ENCODE assay signal across 7 mouse cellular contexts in genomic region chr4:134497986-134498731, GRCm38 (mm10). TPM values are rescaled to one million over a fixed set of nuclear protein-coding genes. Genes with fewer than 3 reads are reported as not detected.
DNase-seq lines count a peak whose midpoint lies in the region; ATAC-seq and TF ChIP-seq lines count a peak whose summit lies in the region.

No protein-coding gene starts in this region.

- no peak overlapping the region for H3K9ac ChIP-seq in kidney, embryonic 16.5 days (replicated peaks; ENCODE audit: low read length)
- H3K9ac ChIP-seq in embryonic facial prominence, embryonic 13.5 days = no peak overlapping the region

- intact Hi-C loops in left cerebral cortex, postnatal 10 days (cut with DNase I) = no loop called here

- H3K4me1 ChIP-seq in kidney, adult 2 months (ENCODE audit: control insufficient read depth, insufficient read depth, low read length) = peaks cover 23% of the 10 kb centered on the region
- peaks cover 30% of the 10 kb centered on the region for H3K4me1 ChIP-seq in kidney, embryonic 16.5 days (ENCODE audit: insufficient read depth, low read length)
- H3K4me1 ChIP-seq in embryonic facial prominence, embryonic 13.5 days = peaks cover 31% of the 10 kb centered on the region

- no peak for TF ChIP-seq CTCF in kidney, adult 2 months (conservative IDR thresholded peaks at IDR 0.05; ENCODE audit: insufficient read depth, insufficient read length, low read depth, low read length)

- H3K4me3 ChIP-seq in kidney, adult 2 months (ENCODE audit: insufficient read depth, low read depth, low read length) = 0 out of 2 replicates have a peak overlapping the region, but pooled peaks have one; percentile 81
- no peak overlapping the region for H3K4me3 ChIP-seq in kidney, embryonic 16.5 days (ENCODE audit: low read length)
- H3K4me3 ChIP-seq in embryonic facial prominence, embryonic 13.5 days = no peak overlapping the region
- H3K4me3 ChIP-seq in macrophage (ENCODE audit: inconsistent target) = peak overlapping the region; percentile 51

- ATAC-seq in kidney, embryonic 16.5 days (ENCODE audit: low FRiP score, low TSS enrichment) = no peak
- no peak for ATAC-seq in embryonic facial prominence, embryonic 13.5 days (ENCODE audit: insufficient number of reproducible peaks, insufficient read depth, low FRiP score, low TSS enrichment, low read depth)

- H3K79me2 ChIP-seq in macrophage (ENCODE audit: inconsistent target) = peaks cover 62% of the 10 kb centered on the region

- H3K4me2 ChIP-seq in kidney, embryonic 16.5 days (replicated peaks; ENCODE audit: low read depth, low read length) = no peak overlapping the region
- peak overlapping the region; percentile 97 for H3K4me2 ChIP-seq in embryonic facial prominence, embryonic 13.5 days

- TF ChIP-seq POLR2A in kidney, adult 2 months (IDR thresholded peaks at IDR 0.05; ENCODE audit: low read depth, low read length) = no peak

- no peaks in the 10 kb centered on the region for H3K9me3 ChIP-seq in kidney, embryonic 16.5 days (ENCODE audit: low read length)
- no peaks in the 10 kb centered on the region for H3K9me3 ChIP-seq in embryonic facial prominence, embryonic 13.5 days

- no peak for DNase-seq in kidney, adult 2 months
- peak; percentile 68 to 78 for DNase-seq in adrenal gland, postnatal 36 days
- no peak for DNase-seq in left cerebral cortex, postnatal 10 days (ENCODE audit: extremely low spot score in 1 of 2, low spot score in 2 of 2)
- DNase-seq in gastrocnemius, postnatal 4 days (ENCODE audit: low spot score in 2 of 2) = no peak

- H3K27me3 ChIP-seq in kidney, adult 2 months (replicated peaks; ENCODE audit: control insufficient read depth, insufficient read depth, low read length) = no peaks in the 10 kb centered on the region
- H3K27me3 ChIP-seq in kidney, embryonic 16.5 days (ENCODE audit: insufficient read depth, low read length) = no peaks in the 10 kb centered on the region
- H3K27me3 ChIP-seq in embryonic facial prominence, embryonic 13.5 days = no peaks in the 10 kb centered on the region

- H3K27ac ChIP-seq in kidney, adult 2 months (ENCODE audit: insufficient read depth, low read depth, low read length) = no peak overlapping the region
- H3K27ac ChIP-seq in kidney, embryonic 16.5 days (ENCODE audit: low read length) = no peak overlapping the region
- H3K27ac ChIP-seq in embryonic facial prominence, embryonic 13.5 days = no peak overlapping the region
- peak overlapping the region; percentile 91 for H3K27ac ChIP-seq in macrophage

- WGBS in kidney, adult 2 months = 82% methylated on average over 12 of the region's 12 CpGs
- 79% methylated on average over 12 of the region's 12 CpGs for WGBS in kidney, embryonic 16.5 days
- WGBS in embryonic facial prominence, embryonic 13.5 days = 64% methylated on average over 12 of the region's 12 CpGs
- WGBS in macrophage (ENCODE audit: missing documents) = 39% methylated on average over 9 of the region's 12 CpGs

- H3K36me3 ChIP-seq in kidney, adult 2 months (ENCODE audit: control insufficient read depth, insufficient read depth, low read length) = no peaks in the 10 kb centered on the region
- H3K36me3 ChIP-seq in kidney, embryonic 16.5 days (ENCODE audit: insufficient read depth, low read length) = no peaks in the 10 kb centered on the region
- H3K36me3 ChIP-seq in embryonic facial prominence, embryonic 13.5 days = no peaks in the 10 kb centered on the region
- peaks cover 13% of the 10 kb centered on the region; the same call in 1 of the 2 replicates for H3K36me3 ChIP-seq in macrophage (ENCODE audit: inconsistent target)

RNA-seq across cellular contexts. Expression of gene Paqr7, which starts 1.7 kb away (rescaled TPM):
- 58.7 and 74.3 TPM in 2 replicates for polyA plus RNA-seq in kidney, adult 2 months (2012; rRNA removed)
- polyA plus RNA-seq in kidney, embryonic 16.5 days (2015; fragmentation: Nextera tagmentation; extraction: Ambion mirVana) = 3.3 and 4.4 TPM in 2 replicates
- 10 to 100 TPM; 38.7 to 56.9 TPM for total RNA-seq in adrenal gland, postnatal 36 days (2021)
- 3.8 and 4.0 TPM in 2 replicates for polyA plus RNA-seq in embryonic facial prominence, embryonic 13.5 days (2015; fragmentation: Nextera tagmentation; extraction: Ambion mirVana)
- 10 to 100 TPM in 6 of 26 experiments, 1 to 10 TPM in 17, under 1 TPM in 3; 0.66 to 22.0 (median 3.5) TPM for total RNA-seq in macrophage (2018; cell fraction: chromatin; rRNA removed)
- 10 to 100 TPM; 11.1 to 34.5 (median 22.6) TPM for total RNA-seq in macrophage (2018; cell fraction: cytosol; rRNA removed)
- total RNA-seq in macrophage (2018; cell fraction: nucleus; rRNA removed) = 10 to 100 TPM in 22 of 26 experiments, 1 to 10 TPM in 4; 1.7 to 31.3 (median 13.6) TPM
- polyA plus RNA-seq in macrophage (2018) = 19.1 to 34.9 TPM (median 31.0 TPM) in 3 replicates
- total RNA-seq in left cerebral cortex, postnatal 10 days (2021) = 10 to 100 TPM; 44.2 to 51.7 TPM
- 1 to 10 TPM; 4.8 to 6.3 TPM for total RNA-seq in gastrocnemius, postnatal 4 days (2021)

RNA-seq across cellular contexts. Expression of gene Aunip, which starts 12.6 kb away (rescaled TPM):
- 0.07 and 0.09 TPM in 2 replicates for polyA plus RNA-seq in kidney, adult 2 months (2012; rRNA removed)
- polyA plus RNA-seq in kidney, embryonic 16.5 days (2015; fragmentation: Nextera tagmentation; extraction: Ambion mirVana) = 15.1 and 16.3 TPM in 2 replicates
- total RNA-seq in adrenal gland, postnatal 36 days (2021) = 1 to 10 TPM; 1.7 to 2.5 TPM
- 10.6 and 11.7 TPM in 2 replicates for polyA plus RNA-seq in embryonic facial prominence, embryonic 13.5 days (2015; fragmentation: Nextera tagmentation; extraction: Ambion mirVana)
- total RNA-seq in macrophage (2018; cell fraction: chromatin; rRNA removed) = 1 to 10 TPM in 4 of 26 experiments, under 1 TPM in 8, not detected in 14; 0.58 to 2.0 (median 0.75) TPM
- 1 to 10 TPM in 3 of 26 experiments, under 1 TPM in 23; 0.09 to 1.3 (median 0.68) TPM for total RNA-seq in macrophage (2018; cell fraction: cytosol; rRNA removed)
- 1 to 10 TPM in 5 of 26 experiments, under 1 TPM in 11, not detected in 10; 0.39 to 7.2 (median 0.76) TPM for total RNA-seq in macrophage (2018; cell fraction: nucleus; rRNA removed)
- polyA plus RNA-seq in macrophage (2018) = 0.18 to 6.2 TPM (median 1.8 TPM) in 3 replicates
- total RNA-seq in left cerebral cortex, postnatal 10 days (2021) = 1 to 10 TPM in 1 of 2 experiments, under 1 TPM in 1; 0.88 to 1.0 TPM
- total RNA-seq in gastrocnemius, postnatal 4 days (2021) = 1 to 10 TPM; 1.9 to 2.1 TPM

RNA-seq across cellular contexts. Expression of gene Stmn1, which starts 30.0 kb away (rescaled TPM):
- 9.8 and 24.9 TPM in 2 replicates for polyA plus RNA-seq in kidney, adult 2 months (2012; rRNA removed)
- 1,595 and 1,651 TPM in 2 replicates for polyA plus RNA-seq in kidney, embryonic 16.5 days (2015; fragmentation: Nextera tagmentation; extraction: Ambion mirVana)
- total RNA-seq in adrenal gland, postnatal 36 days (2021) = 10 to 100 TPM; 46.2 to 53.5 TPM
- polyA plus RNA-seq in embryonic facial prominence, embryonic 13.5 days (2015; fragmentation: Nextera tagmentation; extraction: Ambion mirVana) = 2,120 and 2,313 TPM in 2 replicates
- 10 to 100 TPM in 3 of 26 experiments, 1 to 10 TPM in 20, under 1 TPM in 1, not detected in 2; 0.77 to 22.3 (median 3.2) TPM for total RNA-seq in macrophage (2018; cell fraction: chromatin; rRNA removed)
- total RNA-seq in macrophage (2018; cell fraction: cytosol; rRNA removed) = 10 to 100 TPM; 12.5 to 95.0 (median 40.8) TPM
- total RNA-seq in macrophage (2018; cell fraction: nucleus; rRNA removed) = 10 to 100 TPM in 11 of 26 experiments, 1 to 10 TPM in 15; 3.1 to 57.6 (median 8.7) TPM
- polyA plus RNA-seq in macrophage (2018) = 41.9 to 100 TPM (median 93.4 TPM) in 3 replicates
- total RNA-seq in left cerebral cortex, postnatal 10 days (2021) = 1,000 to 10,000 TPM; 1,910 to 2,141 TPM
- total RNA-seq in gastrocnemius, postnatal 4 days (2021) = 100 to 1,000 TPM; 152 to 171 TPM

RNA-seq across cellular contexts. Expression of gene Mtfr1l, which starts 37.0 kb away (rescaled TPM):
- 133 and 149 TPM in 2 replicates for polyA plus RNA-seq in kidney, adult 2 months (2012; rRNA removed)
- polyA plus RNA-seq in kidney, embryonic 16.5 days (2015; fragmentation: Nextera tagmentation; extraction: Ambion mirVana) = 126 and 127 TPM in 2 replicates
- total RNA-seq in adrenal gland, postnatal 36 days (2021) = 100 to 1,000 TPM; 128 to 136 TPM
- polyA plus RNA-seq in embryonic facial prominence, embryonic 13.5 days (2015; fragmentation: Nextera tagmentation; extraction: Ambion mirVana) = 129 and 130 TPM in 2 replicates
- total RNA-seq in macrophage (2018; cell fraction: chromatin; rRNA removed) = 10 to 100 TPM; 27.3 to 92.7 (median 58.7) TPM
- total RNA-seq in macrophage (2018; cell fraction: cytosol; rRNA removed) = 10 to 100 TPM; 46.0 to 72.3 (median 63.0) TPM
- 10 to 100 TPM; 29.6 to 94.1 (median 58.5) TPM for total RNA-seq in macrophage (2018; cell fraction: nucleus; rRNA removed)
- 45.6 to 78.8 TPM (median 65.1 TPM) in 3 replicates for polyA plus RNA-seq in macrophage (2018)
- total RNA-seq in left cerebral cortex, postnatal 10 days (2021) = 10 to 100 TPM; 82.8 to 84.5 TPM
- total RNA-seq in gastrocnemius, postnatal 4 days (2021) = 100 to 1,000 TPM in 1 of 2 experiments, 10 to 100 TPM in 1; 99.7 to 104 TPM

RNA-seq across cellular contexts. Expression of gene Selenon, which starts 53.8 kb away (rescaled TPM):
- 9.8 and 10.2 TPM in 2 replicates for polyA plus RNA-seq in kidney, adult 2 months (2012; rRNA removed)
- polyA plus RNA-seq in kidney, embryonic 16.5 days (2015; fragmentation: Nextera tagmentation; extraction: Ambion mirVana) = 9.5 and 9.7 TPM in 2 replicates
- total RNA-seq in adrenal gland, postnatal 36 days (2021) = 10 to 100 TPM; 28.8 to 36.9 TPM
- 15.4 and 16.2 TPM in 2 replicates for polyA plus RNA-seq in embryonic facial prominence, embryonic 13.5 days (2015; fragmentation: Nextera tagmentation; extraction: Ambion mirVana)
- 10 to 100 TPM in 20 of 26 experiments, 1 to 10 TPM in 6; 5.2 to 46.0 (median 17.1) TPM for total RNA-seq in macrophage (2018; cell fraction: chromatin; rRNA removed)
- 10 to 100 TPM; 20.5 to 62.6 (median 35.0) TPM for total RNA-seq in macrophage (2018; cell fraction: cytosol; rRNA removed)
- 10 to 100 TPM; 11.3 to 73.6 (median 34.3) TPM for total RNA-seq in macrophage (2018; cell fraction: nucleus; rRNA removed)
- 33.9 to 45.7 TPM (median 42.5 TPM) in 3 replicates for polyA plus RNA-seq in macrophage (2018)
- total RNA-seq in left cerebral cortex, postnatal 10 days (2021) = 10 to 100 TPM; 17.6 to 19.7 TPM
- total RNA-seq in gastrocnemius, postnatal 4 days (2021) = 10 to 100 TPM; 43.5 to 45.4 TPM

Comparison
In these comparisons a context has a peak if more than half of its experiments do, and no peak if none do; other contexts are left out.
1. H3K4me3 ChIP-seq: peak in kidney, adult 2 months (single experiment) and macrophage (single experiment); none in kidney, embryonic 16.5 days (single experiment) and embryonic facial prominence, embryonic 13.5 days (single experiment).
2. RNA of gene Stmn1, which starts 30.0 kb away (polyA plus RNA-seq): 2,120 to 2,313 TPM in embryonic facial prominence, embryonic 13.5 days and 1,595 to 1,651 TPM in kidney, embryonic 16.5 days; 41.9 to 100 TPM in macrophage and 9.8 to 24.9 TPM in kidney, adult 2 months; every median in the first group is over 10 times any median in the second.
3. DNase-seq: peak in adrenal gland, postnatal 36 days (2 of 2); none in kidney, adult 2 months (single experiment), left cerebral cortex, postnatal 10 days (0 of 2) and gastrocnemius, postnatal 4 days (0 of 2).